9 mouse cellular contexts compared by ENCODE assay signal in genomic region chr7:127946470-127947023, GRCm38 (mm10). TPM values are rescaled to one million over a fixed set of nuclear protein-coding genes. Genes with fewer than 3 reads are reported as not detected.
DNase-seq lines count a peak whose midpoint lies in the region; ATAC-seq lines count a peak whose summit lies in the region.
"Had no signal": no experiment of that assay in that cellular context is flagged by ENCODE, and none has a peak within 500 bp of the region (broad histone marks: within the 10 kb centered on the region; RNA-seq: fewer than 3 reads in every experiment).

Gene Prss36, minus strand, starts transcription at chr7:127946725.

- no peak for ATAC-seq in hindbrain, embryonic 14.5 days (ENCODE audit: low FRiP score)
- no peak for ATAC-seq in neural tube, embryonic 12.5 days (ENCODE audit: low FRiP score, low read depth)

- H3K9ac ChIP-seq in hindbrain, embryonic 14.5 days: no peak within 1 kb of the TSS
- no peak within 1 kb of the TSS for H3K9ac ChIP-seq in neural tube, embryonic 12.5 days

- no peak within 1 kb of the TSS for H3K4me3 ChIP-seq in hindbrain, embryonic 14.5 days (replicated peaks; ENCODE audit: low read length)
- no peak within 1 kb of the TSS for H3K4me3 ChIP-seq in neural tube, embryonic 12.5 days

- no peaks in the 10 kb centered on the region for H3K36me3 ChIP-seq in hindbrain, embryonic 14.5 days (replicated peaks; ENCODE audit: control insufficient read depth, insufficient read depth)
- H3K36me3 ChIP-seq in neural tube, embryonic 12.5 days: no peaks in the 10 kb centered on the region

- no peaks in the 10 kb centered on the region; the same call in 1 of the 2 replicates for H3K27me3 ChIP-seq in hindbrain, embryonic 14.5 days (ENCODE audit: control insufficient read depth, insufficient read depth, low read length)
- peaks cover 25% of the 10 kb centered on the region for H3K27me3 ChIP-seq in neural tube, embryonic 12.5 days (replicated peaks)

- no peaks in the 10 kb centered on the region for H3K9me3 ChIP-seq in hindbrain, embryonic 14.5 days (ENCODE audit: control insufficient read depth, low read length)
- no peaks in the 10 kb centered on the region for H3K9me3 ChIP-seq in neural tube, embryonic 12.5 days

- H3K27ac ChIP-seq in hindbrain, embryonic 14.5 days: no peak within 1 kb of the TSS
- H3K27ac ChIP-seq in neural tube, embryonic 12.5 days: no peak within 1 kb of the TSS

- DNase-seq in adrenal gland, postnatal 14 days: no peak
- DNase-seq in adrenal gland, adult 8-10 months: no peak
- DNase-seq in left cerebral cortex, postnatal 10 days (ENCODE audit: extremely low spot score in 1 of 2, low spot score in 2 of 2): no peak
- DNase-seq in left cerebral cortex, adult 8-10 months (ENCODE audit: low spot score in 2 of 2): no peak
- no peak for DNase-seq in hindbrain, embryonic 14.5 days (ENCODE audit: low spot score)
- DNase-seq in left cerebral cortex, postnatal 36 days (ENCODE audit: low spot score in 2 of 2): no peak
- no peak for DNase-seq in ovary, adult 18-20 months (ENCODE audit: low spot score)
- DNase-seq: adrenal gland, adult 2 months had no signal

- H3K4me2 ChIP-seq in hindbrain, embryonic 14.5 days (replicated peaks): no peak within 1 kb of the TSS
- H3K4me2 ChIP-seq in neural tube, embryonic 12.5 days (replicated peaks): no peak within 1 kb of the TSS

- WGBS in hindbrain, embryonic 14.5 days: 78% methylated on average over 6 of the region's 6 CpGs
- WGBS in neural tube, embryonic 12.5 days: 83% methylated on average over 6 of the region's 6 CpGs

- intact Hi-C loops in left cerebral cortex, postnatal 10 days (cut with DNase I): no loop called here
- intact Hi-C loops in left cerebral cortex, postnatal 36 days (cut with DNase I): no loop called here

- no peaks in the 10 kb centered on the region for H3K4me1 ChIP-seq in hindbrain, embryonic 14.5 days (replicated peaks; ENCODE audit: control insufficient read depth, insufficient read depth, low read length)
- no peaks in the 10 kb centered on the region for H3K4me1 ChIP-seq in neural tube, embryonic 12.5 days

RNA-seq across cellular contexts. Expression of gene Prss36, which starts in this region (rescaled TPM):
- total RNA-seq in adrenal gland, postnatal 14 days (2021): 12.5 and 13.1 TPM in 2 replicates
- 10 to 100 TPM in 2 of 4 experiments, 1 to 10 TPM in 2; 8.4 to 10.5 (median 9.6) TPM for total RNA-seq in adrenal gland, adult 8-10 months (2022)
- 10 to 100 TPM; 12.2 to 14.4 TPM for total RNA-seq in left cerebral cortex, postnatal 10 days (2021)
- 1 to 10 TPM; 6.2 to 9.2 (median 8.0) TPM for total RNA-seq in left cerebral cortex, adult 8-10 months (2022)
- 13.1 and 14.2 TPM in 2 replicates for polyA plus RNA-seq in hindbrain, embryonic 14.5 days (2014; fragmentation: Nextera tagmentation; extraction: Ambion mirVana)
- 9.2 and 12.2 TPM in 2 replicates for polyA plus RNA-seq in neural tube, embryonic 12.5 days (2016; fragmentation: Nextera tagmentation; extraction: Ambion mirVana)
- total RNA-seq in left cerebral cortex, postnatal 36 days (2021): 10 to 100 TPM in 1 of 2 experiments, 1 to 10 TPM in 1; 8.2 to 10.2 TPM
